In genomic region chr7:29880056-29880455, GRCm38 (mm10) we compare ENCODE assay signal across 20 mouse cellular contexts.
"Had no signal": no experiment of that assay in that cellular context is flagged by ENCODE, and none has a peak within 500 bp of the region (broad histone marks: within the 10 kb centered on the region; RNA-seq: fewer than 3 reads in every experiment).

No protein-coding gene starts in this region.

- H3K4me1 ChIP-seq: limb, embryonic 13.5 days; liver, embryonic 12.5 days; liver, embryonic 15.5 days; lung, embryonic 15.5 days; megakaryocyte, embryonic 14.5 days; midbrain, embryonic 10.5 days; midbrain, embryonic 13.5 days; neural tube, embryonic 12.5 days; neural tube, embryonic 15.5 days had no signal

- H3K27ac ChIP-seq: limb, embryonic 10.5 days; limb, embryonic 13.5 days; liver, embryonic 12.5 days; liver, embryonic 15.5 days; lung, embryonic 15.5 days; midbrain, embryonic 10.5 days; midbrain, embryonic 13.5 days; neural tube, embryonic 12.5 days; neural tube, embryonic 15.5 days had no signal

- DNase-seq: kidney, adult 18-20 months; kidney, postnatal 10 days; kidney, postnatal 36 days; liver; lung, adult 18-20 months; lung, postnatal 10 days; lung, postnatal 36 days; thymus, adult 18-20 months; thymus, postnatal 36 days had no signal

- H3K9ac ChIP-seq: limb, embryonic 13.5 days; liver, embryonic 12.5 days; liver, embryonic 15.5 days; lung, embryonic 15.5 days; midbrain, embryonic 13.5 days; neural tube, embryonic 12.5 days; neural tube, embryonic 15.5 days had no signal

- H3K27me3 ChIP-seq: limb, embryonic 13.5 days; liver, embryonic 12.5 days; liver, embryonic 15.5 days; lung, embryonic 15.5 days; megakaryocyte, embryonic 14.5 days; midbrain, embryonic 13.5 days; neural tube, embryonic 12.5 days; neural tube, embryonic 15.5 days had no signal

- ATAC-seq: liver, embryonic 12.5 days; midbrain, embryonic 13.5 days; midbrain, embryonic 16.5 days had no signal

- H3K4me3 ChIP-seq: limb, embryonic 10.5 days; limb, embryonic 13.5 days; liver, embryonic 12.5 days; liver, embryonic 15.5 days; lung, embryonic 15.5 days; megakaryocyte, embryonic 14.5 days; midbrain, embryonic 10.5 days; midbrain, embryonic 13.5 days; neural tube, embryonic 12.5 days; neural tube, embryonic 15.5 days had no signal

- H3K4me2 ChIP-seq: limb, embryonic 13.5 days; liver, embryonic 12.5 days; liver, embryonic 15.5 days; lung, embryonic 15.5 days; midbrain, embryonic 13.5 days; neural tube, embryonic 12.5 days; neural tube, embryonic 15.5 days had no signal
